Comparison of ENCODE assay signal across 24 mouse cellular contexts in genomic region chr1:135633884-135634283, GRCm38 (mm10). TPM values are rescaled to one million over a fixed set of nuclear protein-coding genes. Genes with fewer than 3 reads are reported as not detected.
A peak's percentile ranks its signal among the peaks of the same experiment; 100 is the strongest.
DNase-seq lines count a peak whose midpoint lies in the region; ATAC-seq and TF ChIP-seq lines count a peak whose summit lies in the region.
"Had no signal": no experiment of that assay in that cellular context is flagged by ENCODE, and none has a peak within 500 bp of the region (broad histone marks: within the 10 kb centered on the region; RNA-seq: fewer than 3 reads in every experiment).

No protein-coding gene starts in this region.

- no peaks in the 10 kb centered on the region for H3K79me2 ChIP-seq in CH12.LX (replicated peaks; ENCODE audit: control insufficient read depth, extremely low read depth, insufficient read depth, poor library complexity, severe bottlenecking)
- no peaks in the 10 kb centered on the region for H3K79me2 ChIP-seq in MEL (ENCODE audit: control insufficient read depth, insufficient read depth, low read length, poor library complexity)

- TF ChIP-seq RAD21 in CH12.LX (IDR thresholded peaks at IDR 0.05; ENCODE audit: low read depth, low read length), result no peak
- TF ChIP-seq RAD21 in MEL (IDR thresholded peaks at IDR 0.05; ENCODE audit: low read depth, low read length), result no peak

- H3K4me3 ChIP-seq in CH12.LX (replicated peaks in 1 of 3; ENCODE audit: low read depth in 2 of 3, low read length in 2 of 3, poor library complexity in 1 of 3) (no peak overlapping the region), MEL (ENCODE audit: control insufficient read depth in 1 of 2, insufficient read depth in 1 of 2, low read depth in 2 of 2, low read length in 2 of 2) (no peak overlapping the region)
- no peak overlapping the region for H3K4me3 ChIP-seq in brown adipose tissue, adult 24 weeks (ENCODE audit: insufficient read depth, low read depth, low read length)
- H3K4me3 ChIP-seq: embryonic facial prominence, embryonic 15.5 days; erythroblast, embryonic 14.5 days; forebrain, embryonic 10.5 days; heart, adult 2 months; heart, embryonic 15.5 days; hindbrain, embryonic 13.5 days; intestine, embryonic 15.5 days had no signal

- no peak overlapping the region for H3K4me2 ChIP-seq in CH12.LX (ENCODE audit: insufficient read depth, low read depth, poor library complexity, severe bottlenecking)
- H3K4me2 ChIP-seq: embryonic facial prominence, embryonic 15.5 days; heart, embryonic 11.5 days; heart, embryonic 15.5 days; hindbrain, embryonic 13.5 days; intestine, embryonic 15.5 days had no signal

- H3K4me1 ChIP-seq in CH12.LX (ENCODE audit: control insufficient read depth in 1 of 2, insufficient read depth in 2 of 2) (peaks cover 13 to 22% of the 10 kb centered on the region in 2 experiments), MEL (ENCODE audit: control insufficient read depth in 1 of 2, insufficient read depth in 2 of 2, low read length in 2 of 2) (peaks cover 0 to 15% of the 10 kb centered on the region in 2 experiments; a peak in 2 of 4 replicates)
- H3K4me1 ChIP-seq in brown adipose tissue, adult 24 weeks (ENCODE audit: control insufficient read depth, insufficient read depth, insufficient read length, low read length), result peaks cover 67% of the 10 kb centered on the region

- TF ChIP-seq EP300 in CH12.LX (IDR thresholded peaks at IDR 0.05; ENCODE audit: low read length) (no peak), MEL (IDR thresholded peaks at IDR 0.05; ENCODE audit: low read depth in 1 of 2, low read length in 2 of 2) (no peak)

- H3K36me3 ChIP-seq in CH12.LX (replicated peaks in 1 of 2; ENCODE audit: control insufficient read depth in 1 of 2, insufficient read depth in 1 of 2, low read length in 1 of 2) (no peaks in the 10 kb centered on the region), MEL (ENCODE audit: control insufficient read depth in 1 of 2, insufficient read depth in 2 of 2, low read length in 2 of 2) (peaks cover 0 to 9% of the 10 kb centered on the region in 2 experiments; a peak in 2 of 4 replicates)
- H3K36me3 ChIP-seq: embryonic facial prominence, embryonic 15.5 days; forebrain, embryonic 10.5 days; heart, embryonic 15.5 days; hindbrain, embryonic 13.5 days; intestine, embryonic 15.5 days had no signal

- no peak for TF ChIP-seq POLR2A in CH12.LX (IDR thresholded peaks at IDR 0.05; ENCODE audit: low read depth, low read length)
- no peak for TF ChIP-seq POLR2A in MEL (IDR thresholded peaks at IDR 0.05; ENCODE audit: control insufficient read depth in 1 of 2, insufficient read depth in 1 of 2, low read depth in 1 of 2, low read length in 2 of 2, poor library complexity in 1 of 2)

- H3K9me3 ChIP-seq in CH12.LX (replicated peaks; ENCODE audit: low read length) (peaks cover 4% of the 10 kb centered on the region), MEL (replicated peaks; ENCODE audit: insufficient read depth, low read length) (no peaks in the 10 kb centered on the region)
- H3K9me3 ChIP-seq: embryonic facial prominence, embryonic 15.5 days; forebrain, embryonic 10.5 days; heart, embryonic 15.5 days; hindbrain, embryonic 13.5 days; intestine, embryonic 15.5 days had no signal

- H3K9ac ChIP-seq in CH12.LX (ENCODE audit: insufficient read depth, low read depth) (no peak overlapping the region), MEL (ENCODE audit: control insufficient read depth, low read depth, low read length, poor library complexity, severe bottlenecking) (no peak overlapping the region)
- H3K9ac ChIP-seq: embryonic facial prominence, embryonic 15.5 days; heart, embryonic 15.5 days; hindbrain, embryonic 13.5 days; intestine, embryonic 15.5 days had no signal

- ATAC-seq in megakaryocyte, adult 5-6 weeks (ENCODE audit: poor library complexity, severe bottlenecking), result 0 out of 2 replicates have a peak, but pooled peaks have one; percentile 17
- ATAC-seq in monocyte, adult 5-6 weeks (replicated peaks; ENCODE audit: insufficient number of reproducible peaks, low FRiP score, low TSS enrichment, poor library complexity, severe bottlenecking), result no peak
- ATAC-seq: activated CD4-positive, CD25-positive, alpha-beta regulatory T cell, adult 4 months; forebrain, embryonic 14.5 days; hindbrain, postnatal 0 days; intestine, embryonic 15.5 days had no signal

- peaks cover 34% of the 10 kb centered on the region for H3K27me3 ChIP-seq in CH12.LX (replicated peaks)
- H3K27me3 ChIP-seq in MEL (ENCODE audit: control insufficient read depth in 1 of 2, insufficient read depth in 2 of 2, low read length in 2 of 2), result no peaks in the 10 kb centered on the region
- H3K27me3 ChIP-seq: embryonic facial prominence, embryonic 15.5 days; heart, embryonic 15.5 days; hindbrain, embryonic 13.5 days; intestine, embryonic 15.5 days had no signal

- dilution Hi-C loops in CH12.LX (cut with MboI; ENCODE audit: extremely low pct_ligation_motif_present, extremely low pct_unique_long_range_greater_than_20kb, low sequenced_read_pairs), result no loop called here

- DNase-seq in CH12.LX (ENCODE audit: extremely low read depth), result peak; percentile 6
- peak; percentile 24 for DNase-seq in MEL (ENCODE audit: low read depth, low spot score)
- DNase-seq in spleen, postnatal 4 days (ENCODE audit: low spot score in 2 of 2), result no peak
- DNase-seq in gastrocnemius, postnatal 25 days, result no peak
- DNase-seq: adrenal gland, postnatal 14 days; cerebellum, adult 11 months; cerebellum, adult 8-10 months; cerebellum, postnatal 14 days; embryo, embryonic 11 days; heart, adult 2 months; heart, postnatal 14 days had no signal

- H3K27ac ChIP-seq in CH12.LX (ENCODE audit: insufficient read depth, low read depth) (no peak overlapping the region), MEL (ENCODE audit: control insufficient read depth, low read depth, low read length) (no peak overlapping the region)
- H3K27ac ChIP-seq in brown adipose tissue, adult 24 weeks (replicated peaks; ENCODE audit: low read depth, low read length), result peak overlapping the region; percentile 42
- H3K27ac ChIP-seq: embryonic facial prominence, embryonic 15.5 days; forebrain, embryonic 10.5 days; heart, adult 2 months; heart, embryonic 15.5 days; hindbrain, embryonic 13.5 days; hindbrain, postnatal 0 days; intestine, embryonic 15.5 days had no signal

- TF ChIP-seq CTCF in CH12.LX (conservative IDR thresholded peaks at IDR 0.05 in 1 of 2, IDR thresholded peaks at IDR 0.05 in 1 of 2; ENCODE audit: low read depth in 2 of 2, low read length in 2 of 2), result no peak
- no peak for TF ChIP-seq CTCF in MEL (IDR thresholded peaks at IDR 0.05 in 2 of 3, conservative IDR thresholded peaks at IDR 0.05 in 1 of 3; ENCODE audit: control insufficient read depth in 1 of 3, insufficient read depth in 1 of 3, low read depth in 2 of 3, low read length in 3 of 3, poor library complexity in 1 of 3, severe bottlenecking in 1 of 3)

- in situ Hi-C loops in CH12.LX (cut with MboI; ENCODE audit: low pct_ligation_motif_present, low pct_unique_long_range_greater_than_20kb, low sequenced_read_pairs), result no loop called here

TF ChIP-seq in CH12.LX, 34 proteins besides CTCF, POLR2A, EP300 and RAD21:
- TF ChIP-seq MAX (IDR thresholded peaks at IDR 0.05; ENCODE audit: low read length) (no peak), HCFC1 (IDR thresholded peaks at IDR 0.05; ENCODE audit: low read depth, low read length) (no peak), MXI1 (IDR thresholded peaks at IDR 0.05; ENCODE audit: low read depth, low read length) (no peak), JUND (conservative IDR thresholded peaks at IDR 0.05; ENCODE audit: low read depth, low read length) (no peak), TBP (conservative IDR thresholded peaks at IDR 0.05; ENCODE audit: low read depth, low read length) (no peak), MEF2A (IDR thresholded peaks at IDR 0.05; ENCODE audit: borderline replicate concordance, low read depth, low read length) (no peak), TCF12 (IDR thresholded peaks at IDR 0.05; ENCODE audit: low read depth, low read length) (no peak), GABPA (IDR thresholded peaks at IDR 0.05; ENCODE audit: insufficient replicate concordance, low read depth, low read length) (no peak), PAX5 (IDR thresholded peaks at IDR 0.05; ENCODE audit: low read length) (no peak), USF2 (conservative IDR thresholded peaks at IDR 0.05; ENCODE audit: low read depth, low read length) (no peak), MAFK (IDR thresholded peaks at IDR 0.05; ENCODE audit: insufficient replicate concordance, low read length) (no peak), ZMIZ1 (IDR thresholded peaks at IDR 0.05; ENCODE audit: low read depth, low read length) (no peak)

TF ChIP-seq in MEL, 35 proteins besides CTCF, POLR2A, EP300 and RAD21:
- TF ChIP-seq USF2 (IDR thresholded peaks at IDR 0.05; ENCODE audit: borderline replicate concordance in 1 of 2, insufficient read depth in 1 of 2, low read depth in 1 of 2, low read length in 2 of 2) (no peak), BHLHE40 (IDR thresholded peaks at IDR 0.05; ENCODE audit: borderline replicate concordance, low read depth, low read length) (no peak), UBTF (IDR thresholded peaks at IDR 0.05; ENCODE audit: borderline replicate concordance, insufficient read depth, low read depth, low read length) (no peak), MYB (IDR thresholded peaks at IDR 0.05; ENCODE audit: low read depth, low read length) (no peak), CHD1 (IDR thresholded peaks at IDR 0.05; ENCODE audit: low read depth, low read length) (no peak), SMC3 (IDR thresholded peaks at IDR 0.05; ENCODE audit: low read depth, low read length) (no peak), MYC (IDR thresholded peaks at IDR 0.05; ENCODE audit: low read depth, low read length) (no peak), E2F4 (IDR thresholded peaks at IDR 0.05; ENCODE audit: borderline replicate concordance, low read depth, low read length) (no peak), ELF1 (IDR thresholded peaks at IDR 0.05; ENCODE audit: low read depth, low read length) (no peak)
TF ChIP-seq in MEL: peak in this region for 0.

RNA-seq across cellular contexts. Expression of gene Nav1, which starts 26.8 kb away (rescaled TPM):
- total RNA-seq in CH12.LX (2012; rRNA removed), result 0.21 and 0.38 TPM in 2 replicates
- total RNA-seq in CH12.LX (2014; rRNA removed), result 0.03 TPM in 1 of 2 replicates, not detected in the other
- 0.12 and 0.56 TPM in 2 replicates for polyA plus RNA-seq in CH12.LX (2012; ENCODE audit: insufficient read length, low read depth)
- total RNA-seq in MEL (2012; rRNA removed), result 0.65 and 0.89 TPM in 2 replicates
- polyA plus RNA-seq in MEL (2012; ENCODE audit: insufficient read depth in 1 of 2, insufficient read length in 2 of 2, low read depth in 1 of 2, low replicate concordance in 2 of 2, missing spikeins in 1 of 2), result 1 to 10 TPM in 1 of 2 experiments, not detected in 1; 9.6 TPM
- 5.5 and 7.8 TPM in 2 replicates for polyA plus RNA-seq in brown adipose tissue, adult 24 weeks (2012; ENCODE audit: insufficient read depth, insufficient read length, missing spikeins)
- 36.2 and 44.1 TPM in 2 replicates for total RNA-seq in megakaryocyte, adult 5-6 weeks (2015)
- total RNA-seq in megakaryocyte, adult 5-6 weeks (2017), result 6.2 and 10.8 TPM in 2 replicates
- total RNA-seq in monocyte, adult 5-6 weeks (2017), result 7.2 to 18.3 TPM (median 8.5 TPM) in 3 replicates
- 10 to 100 TPM in 1 of 2 experiments, 1 to 10 TPM in 1; 7.9 to 11.1 TPM for total RNA-seq in gastrocnemius, postnatal 25 days (2021)

Comparison
In these comparisons a context has a peak if more than half of its experiments do, and no peak if none do; other contexts are left out.
1. DNase-seq: peak in CH12.LX (single experiment) and MEL (single experiment); none in spleen, postnatal 4 days (0 of 2) and gastrocnemius, postnatal 25 days (single experiment).